Mouse (Mus musculus): ENCODE data around the gene Tcf19. TPM values are rescaled to one million over a fixed set of nuclear protein-coding genes. Genes with fewer than 3 reads are reported as not detected.

Gene Tcf19
- 16.9 and 18.7 TPM in 2 replicates for polyA plus RNA-seq (2012; rRNA removed)

GRCm38 (mm10) chr17:35516652-35517500, at the start of gene Tcf19, which contains the start of gene Cchcr1:
TSS of gene Tcf19 (minus strand) at chr17:35516824.
TSS of gene Cchcr1 (plus strand) at chr17:35517100.

GRCm38 (mm10) chr17:35551881-35552414, 35.3 kb upstream of the Tcf19 start, which contains the start of gene Cdsn:
TSS of gene Cdsn (plus strand) at chr17:35552128.

GRCm38 (mm10) chr17:35532901-35533300, 16.3 kb upstream of the Tcf19 start, which contains the start of gene Psors1c2:
TSS of gene Psors1c2 (plus strand) at chr17:35533201.

DNA sequence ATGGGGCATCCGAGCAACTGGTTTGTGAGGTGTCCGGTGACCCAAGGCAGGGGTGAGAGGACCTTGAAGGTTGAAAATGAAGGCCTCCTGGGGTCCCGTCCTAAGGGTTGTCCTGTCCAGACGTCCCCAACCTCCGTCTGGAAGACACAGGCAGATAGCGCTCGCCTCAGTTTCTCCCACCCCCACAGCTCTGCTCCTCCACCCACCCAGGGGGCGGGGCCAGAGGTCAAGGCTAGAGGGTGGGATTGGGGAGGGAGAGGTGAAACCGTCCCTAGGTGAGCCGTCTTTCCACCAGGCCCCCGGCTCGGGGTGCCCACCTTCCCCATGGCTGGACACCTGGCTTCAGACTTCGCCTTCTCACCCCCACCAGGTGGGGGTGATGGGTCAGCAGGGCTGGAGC, 10.8 kb downstream of the Tcf19 start, which contains the start of gene Pou5f1:
Gene Pou5f1 (plus strand): TSS at position 243 of the 400 bp plus-strand sequence.

GRCm38 (mm10) chr17:35469842-35470751, 46.5 kb downstream of the Tcf19 start, which contains the start of gene H2-Q10:
TSS of gene H2-Q10 (plus strand) at chr17:35470089.

Other genes starting within 250 kb of the Tcf19 start
- 5.1 and 9.8 TPM in 2 replicates for gene H2-Q1, start 196.4 kb downstream of the Tcf19 start, polyA plus RNA-seq (2012; rRNA removed)
- 95.5 and 141 TPM in 2 replicates for gene H2-Q2, start 174.6 kb downstream of the Tcf19 start, polyA plus RNA-seq (2012; rRNA removed)
- 71.8 and 75.3 TPM in 2 replicates for gene H2-Q4, start 137.2 kb downstream of the Tcf19 start, polyA plus RNA-seq (2012; rRNA removed)
- gene H2-Q6, start 92.0 kb downstream of the Tcf19 start, polyA plus RNA-seq (2012; rRNA removed) = 18.5 and 18.8 TPM in 2 replicates
- gene H2-Q7, start 77.7 kb downstream of the Tcf19 start, polyA plus RNA-seq (2012; rRNA removed) = 50.6 and 57.2 TPM in 2 replicates
- gene H2-Q10, start 46.7 kb downstream of the Tcf19 start, polyA plus RNA-seq (2012; rRNA removed) = 8.0 and 8.1 TPM in 2 replicates
- gene Pou5f1, start 10.8 kb downstream of the Tcf19 start, polyA plus RNA-seq (2012; rRNA removed) = not detected in 2 replicates
- gene Cchcr1, start 276 bp upstream of the Tcf19 start, polyA plus RNA-seq (2012; rRNA removed) = 12.2 and 13.5 TPM in 2 replicates
- 0.14 and 0.29 TPM in 2 replicates for gene Psors1c2, start 16.4 kb upstream of the Tcf19 start, polyA plus RNA-seq (2012; rRNA removed)
- 1.9 and 2.1 TPM in 2 replicates for gene Cdsn, start 35.3 kb upstream of the Tcf19 start, polyA plus RNA-seq (2012; rRNA removed)
- not detected in 2 replicates for gene 2300002M23Rik, start 50.6 kb upstream of the Tcf19 start, polyA plus RNA-seq (2012; rRNA removed)
- gene Sfta2, start 84.7 kb upstream of the Tcf19 start, polyA plus RNA-seq (2012; rRNA removed) = not detected in 2 replicates
- not detected in 2 replicates for gene Gm9573, start 109.8 kb upstream of the Tcf19 start, polyA plus RNA-seq (2012; rRNA removed)
- gene Mucl3, start 126.9 kb upstream of the Tcf19 start, polyA plus RNA-seq (2012; rRNA removed) = not detected in 2 replicates
- 43.1 and 46.7 TPM in 2 replicates for gene Vars2, start 150.8 kb upstream of the Tcf19 start, polyA plus RNA-seq (2012; rRNA removed)
- 25.7 and 30.4 TPM in 2 replicates for gene Gtf2h4, start 156.9 kb upstream of the Tcf19 start, polyA plus RNA-seq (2012; rRNA removed)
- 106 and 136 TPM in 2 replicates for gene Ddr1, start 187.8 kb upstream of the Tcf19 start, polyA plus RNA-seq (2012; rRNA removed)

Data from colon, adult 2 months (tissue).